Mouse (Mus musculus) kidney, adult 2 months (tissue): ENCODE measurements around the gene Slc39a10. TPM values are rescaled to one million over a fixed set of nuclear protein-coding genes. Genes with fewer than 3 reads are reported as not detected.
"Not testable (repeated sequence)": the region's sequence is repeated elsewhere in the genome, so short reads cannot be mapped to it uniquely, and the experiment has no call there.

Source experiments
- DNase-seq: peaks from one replicate; pipeline ENCODE4 v3.0.0; 2021
- H3K27ac ChIP-seq: fragments of 200-500 bp; 2 replicates; pipeline ENCODE4 v1.5.1; 2012; ENCODE audit warnings: low read depth, low read length, control low read depth, inconsistent platforms; ENCODE audit not compliant: insufficient read depth
- H3K27me3 ChIP-seq: fragments of 200-500 bp; replicated peaks from 2 replicates; pipeline ENCODE4 v1.6.1; 2012; ENCODE audit warnings: mild to moderate bottlenecking, moderate library complexity, low read length, inconsistent platforms; ENCODE audit not compliant: control insufficient read depth, insufficient read depth
- H3K36me3 ChIP-seq: fragments of 200-500 bp; 2 replicates; pipeline ENCODE4 v1.6.1; 2012; ENCODE audit warnings: mild to moderate bottlenecking, moderate library complexity, low read length, inconsistent platforms; ENCODE audit not compliant: control insufficient read depth, insufficient read depth
- H3K4me1 ChIP-seq: fragments of 200-500 bp; 2 replicates; pipeline ENCODE4 v1.6.1; 2011; ENCODE audit warnings: low read length; ENCODE audit not compliant: control insufficient read depth, insufficient read depth
- H3K4me3 ChIP-seq: fragments of 200-500 bp; 2 replicates; pipeline ENCODE4 v1.5.1; 2011; ENCODE audit warnings: mild to moderate bottlenecking, low read depth, low read length, control low read depth; ENCODE audit not compliant: insufficient read depth
- CTCF ChIP-seq: fragments of 200-500 bp; conservative IDR thresholded peaks from 2 replicates; pipeline ENCODE4 v1.5.1; 2011; ENCODE audit warnings: low read depth, mild to moderate bottlenecking, control low read depth, low read length, moderate library complexity, mixed read lengths; ENCODE audit not compliant: insufficient read depth, insufficient read length
- POLR2A ChIP-seq: fragments of 200-500 bp; IDR thresholded peaks from one replicate; pipeline ENCODE4 v1.6.1; 2011; ENCODE audit warnings: low read depth, low read length, control low read depth
- WGBS: fragments of 180-500 bp; shearing (Covaris S2); methylation state at CpG from one replicate; pipeline ENCODE4 v1.1.7; 2018; 5-methylcytosine and 5-hydroxymethylcytosine counted together
- polyA plus RNA-seq: library from polyadenylated mRNA; depleted of rRNA; stranded (reverse); fragments of >200 nt; gene quantifications from 2 replicates; pipeline ENCODE4 v1.2.3, GENCODE M21; 2012

Slc39a10 gene
- polyA plus RNA-seq, 1 experiment: 8.1 TPM

DNA sequence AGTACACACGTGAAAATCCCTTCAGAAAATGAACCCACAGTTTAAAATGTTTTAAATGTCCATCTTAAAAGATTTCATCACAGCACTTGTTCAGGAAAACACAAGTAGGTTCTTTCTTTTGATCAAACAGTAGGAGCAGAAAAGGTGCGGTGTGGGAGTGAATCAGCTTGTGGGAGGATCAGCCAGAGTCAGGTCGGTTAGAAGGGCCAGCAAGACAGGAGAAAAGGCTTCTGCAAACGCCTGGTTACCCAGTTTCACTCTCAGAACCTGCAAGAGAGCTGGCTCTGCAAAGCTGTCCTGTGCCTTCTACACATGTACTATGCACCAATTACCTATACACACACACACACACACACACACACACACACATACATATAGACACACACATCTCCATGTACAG lies 49.2 kb downstream of the Slc39a10 start:
- Histone ChIP-seq H3K4me3 (no peak overlapping the region), H3K27me3 (no peaks in the 10 kb centered on the region), H3K36me3 (no peaks in the 10 kb centered on the region), H3K27ac (no peak overlapping the region), H3K4me1 (no peaks in the 10 kb centered on the region)
- TF ChIP-seq POLR2A: no peak
- no peak for TF ChIP-seq CTCF
- no peak for DNase-seq
- 60% methylated on average over 4 of the region's 4 CpGs for WGBS

DNA sequence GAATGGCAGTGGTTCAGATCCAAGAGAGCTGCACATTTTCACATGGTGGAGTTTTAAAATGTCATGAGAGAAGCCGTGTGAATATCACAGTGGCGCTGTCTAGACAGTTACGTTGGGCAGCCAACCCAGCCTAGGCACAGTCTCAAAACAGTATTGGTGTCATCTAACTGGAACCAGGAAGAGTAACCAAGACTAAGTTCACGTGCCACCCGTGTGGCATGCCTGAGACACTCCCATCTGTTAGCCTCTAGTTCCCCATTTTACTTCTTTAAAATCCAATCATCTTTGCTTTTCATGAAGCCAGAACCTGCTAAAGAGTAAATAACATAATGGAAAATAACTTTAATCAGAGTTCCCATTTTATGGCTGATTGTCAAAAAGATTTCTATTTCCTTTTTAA lies 60.7 kb downstream of the Slc39a10 start:
- Histone ChIP-seq H3K4me1 (no peaks in the 10 kb centered on the region), H3K4me3 (no peak overlapping the region), H3K27me3 (no peaks in the 10 kb centered on the region), H3K27ac (no peak overlapping the region), H3K36me3 (no peaks in the 10 kb centered on the region; the same call in 1 of the 2 replicates)
- no peak for DNase-seq
- WGBS: 95% methylated on average over 5 of the region's 5 CpGs
- TF ChIP-seq POLR2A (no peak), CTCF (no peak)

DNA sequence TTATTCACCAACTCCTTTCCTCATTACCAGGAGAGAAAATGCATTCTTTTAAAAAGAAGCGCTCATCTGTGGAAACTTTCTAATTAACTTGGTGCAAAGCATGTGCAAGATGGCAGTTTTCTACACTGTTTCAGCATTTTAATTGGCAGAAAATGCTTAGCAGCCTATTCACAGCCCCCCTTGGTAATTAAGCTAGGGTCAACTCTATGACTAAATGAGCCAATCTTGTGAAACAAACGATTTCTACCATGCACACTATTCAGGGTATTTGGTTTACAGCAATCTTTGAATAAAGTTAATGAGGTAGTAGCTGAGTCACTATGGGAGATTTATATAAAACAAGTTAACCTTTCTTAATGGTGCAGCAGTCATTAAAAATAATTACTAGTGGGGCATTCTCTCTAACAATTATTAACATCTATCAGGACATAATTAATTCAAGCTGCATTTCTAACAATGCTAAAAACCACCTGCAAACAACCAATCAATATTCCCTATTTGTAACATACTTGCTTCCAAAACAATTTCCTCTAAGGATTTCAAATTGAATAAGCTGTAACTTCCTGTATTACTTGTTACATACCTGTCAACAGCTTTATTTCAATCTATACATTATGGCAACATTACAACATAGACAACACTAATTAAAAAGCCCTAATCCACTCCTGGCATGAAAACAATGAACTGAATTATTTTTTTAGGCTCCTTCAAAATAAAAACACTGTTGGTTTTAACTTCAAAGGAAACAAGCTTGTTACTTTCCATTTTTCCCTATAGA lies 62.4 kb downstream of the Slc39a10 start:
- H3K4me3 ChIP-seq: no peak overlapping the region
- WGBS: 31% methylated on average over 2 of the region's 2 CpGs
- H3K36me3 ChIP-seq: no peaks in the 10 kb centered on the region; the same call in 1 of the 2 replicates
- no peak overlapping the region for H3K27ac ChIP-seq
- no peaks in the 10 kb centered on the region for H3K27me3 ChIP-seq
- peak; percentile 42 for DNase-seq
- no peak for TF ChIP-seq CTCF
- TF ChIP-seq POLR2A: no peak
- no peaks in the 10 kb centered on the region for H3K4me1 ChIP-seq

DNA sequence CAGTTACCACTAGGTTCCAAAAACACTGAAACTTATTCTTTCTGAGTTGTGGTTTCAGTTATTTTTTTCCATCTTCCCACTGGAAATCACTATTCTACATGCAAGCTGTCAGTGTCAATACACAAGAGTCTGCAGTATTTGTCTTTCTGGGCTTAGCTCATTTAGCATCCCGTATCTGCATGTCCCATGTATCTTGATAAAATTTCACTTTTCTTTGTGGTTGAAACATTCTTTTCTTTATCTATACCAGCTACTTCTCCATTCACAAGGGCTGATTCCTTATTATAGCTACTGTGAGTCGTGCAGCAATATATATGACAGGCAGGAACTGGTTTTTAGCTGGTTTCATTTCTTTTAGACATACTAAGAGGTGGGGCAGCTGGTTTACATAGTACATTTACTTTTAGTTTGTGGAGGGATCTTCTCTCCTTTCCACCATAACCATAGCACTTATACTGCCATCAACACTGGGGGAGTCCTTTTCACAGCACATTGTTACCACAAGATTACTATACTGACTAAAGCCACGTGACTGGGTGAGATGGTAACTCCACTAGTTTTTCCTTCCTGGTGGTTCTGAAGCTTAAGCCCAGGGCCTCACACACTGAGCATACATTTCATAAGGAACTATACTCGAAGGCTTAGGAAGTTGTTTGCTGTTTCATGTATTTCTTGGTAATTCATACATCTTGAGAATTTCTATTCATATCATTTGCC lies 70.2 kb downstream of the Slc39a10 start:
- DNase-seq: no peak
- H3K27me3 ChIP-seq: no peaks in the 10 kb centered on the region
- WGBS: 89% methylated on average over 4 of the region's 4 CpGs
- H3K4me3 ChIP-seq: no peak overlapping the region
- H3K36me3 ChIP-seq: no peaks in the 10 kb centered on the region; the same call in 1 of the 2 replicates
- H3K4me1 ChIP-seq: no peaks in the 10 kb centered on the region
- H3K27ac ChIP-seq: no peak overlapping the region
- no peak for TF ChIP-seq CTCF
- TF ChIP-seq POLR2A: no peak

DNA sequence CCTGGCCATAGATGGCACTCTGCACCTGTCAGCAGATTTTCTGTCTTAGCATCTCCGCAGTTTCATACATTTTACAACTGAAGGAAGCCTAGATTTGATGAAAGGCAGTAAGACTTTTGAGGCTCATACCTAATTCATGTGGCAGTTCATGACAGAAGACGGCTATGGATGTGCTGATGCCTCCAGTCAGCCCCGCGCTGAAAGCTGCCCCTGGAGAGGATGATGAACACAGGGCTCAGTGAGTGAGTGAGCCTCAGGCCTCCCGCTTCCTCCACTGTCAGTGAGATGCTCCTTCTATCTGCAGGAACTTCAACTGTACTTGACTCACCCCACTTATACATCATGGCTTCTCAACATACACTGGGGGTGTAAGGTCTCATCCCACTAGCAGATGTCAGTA lies 74.7 kb downstream of the Slc39a10 start:
- 97% methylated on average over 5 of the region's 5 CpGs for WGBS
- H3K36me3 ChIP-seq: no peaks in the 10 kb centered on the region
- no peaks in the 10 kb centered on the region for H3K4me1 ChIP-seq
- no peaks in the 10 kb centered on the region for H3K27me3 ChIP-seq
- no peak overlapping the region for H3K4me3 ChIP-seq
- H3K27ac ChIP-seq: no peak overlapping the region
- no peak for TF ChIP-seq POLR2A
- no peak for TF ChIP-seq CTCF
- DNase-seq: no peak

DNA sequence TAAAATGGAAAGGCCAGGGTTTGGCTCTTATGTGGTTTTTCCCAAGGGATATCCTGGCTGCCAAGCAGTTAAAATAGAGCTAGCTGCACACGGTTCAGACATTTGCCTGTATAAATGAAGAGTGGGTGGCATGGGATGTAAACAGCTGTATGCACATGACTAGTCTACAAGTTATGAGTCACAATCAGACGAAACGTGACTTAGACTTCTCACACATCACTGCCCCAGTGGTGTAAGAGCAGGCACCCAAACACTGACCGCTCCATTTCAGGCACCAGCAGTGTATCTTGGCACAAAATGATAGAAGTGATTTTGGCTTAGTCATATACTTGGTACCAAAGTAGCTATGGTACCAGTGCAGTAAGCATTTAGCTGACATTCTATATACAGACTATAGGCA lies 84.0 kb downstream of the Slc39a10 start:
- H3K4me3 ChIP-seq, H3K27ac ChIP-seq: not testable (repeated sequence)
- WGBS: 80% methylated on average over 4 of the region's 4 CpGs

DNA sequence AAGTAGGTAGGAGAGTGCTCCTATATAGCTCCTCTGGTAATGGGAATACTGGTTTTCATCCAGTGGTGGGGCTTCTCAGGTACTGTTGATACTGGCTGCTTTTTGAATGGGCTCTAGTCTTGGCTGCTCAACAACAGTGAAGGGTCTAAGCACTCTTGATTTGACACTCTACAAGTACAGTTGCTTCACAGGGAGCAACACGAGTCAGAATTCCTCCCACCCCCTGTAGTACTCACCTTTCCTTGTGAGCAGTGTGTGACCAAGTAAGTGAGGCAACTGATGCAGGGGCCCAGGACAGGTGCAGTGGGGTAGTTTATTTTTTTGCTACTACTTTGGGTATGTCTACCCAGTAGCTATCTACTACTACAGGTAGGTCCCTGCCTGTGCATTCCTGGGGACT lies 87.6 kb downstream of the Slc39a10 start:
- Histone ChIP-seq H3K27me3 (no peaks in the 10 kb centered on the region), H3K4me3 (no peak overlapping the region), H3K36me3 (peaks cover 1% of the 10 kb centered on the region; the same call in 1 of the 2 replicates), H3K27ac (no peak overlapping the region), H3K4me1 (no peaks in the 10 kb centered on the region)
- 84% methylated on average over 1 of the region's 1 CpGs for WGBS
- DNase-seq: no peak
- TF ChIP-seq POLR2A: no peak
- no peak for TF ChIP-seq CTCF

More for the DNA sequence above, 84.0 kb downstream of the Slc39a10 start:
- not testable (repeated sequence) for DNase-seq, H3K27me3 ChIP-seq, H3K36me3 ChIP-seq, H3K4me1 ChIP-seq

DNA sequence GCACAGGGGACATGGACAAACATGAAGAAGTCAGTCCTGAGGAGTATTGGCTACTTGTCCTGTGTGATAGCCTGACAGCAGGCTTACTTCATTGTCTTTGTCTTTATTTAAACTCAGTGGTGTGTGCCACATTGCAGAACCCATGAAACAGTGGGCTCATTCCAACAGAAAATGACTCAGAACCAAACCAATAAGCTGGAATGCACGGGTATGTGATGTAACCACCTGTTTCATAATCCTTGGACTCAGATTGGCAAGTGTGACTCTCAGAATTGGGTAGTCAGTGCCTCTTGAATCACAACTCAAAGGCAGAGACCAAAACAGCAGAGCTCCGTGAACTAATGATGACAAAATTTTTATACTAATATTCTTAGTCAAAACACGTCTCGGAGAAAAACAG lies 110.4 kb downstream of the Slc39a10 start:
- H3K27ac ChIP-seq, DNase-seq, H3K4me3 ChIP-seq, H3K4me1 ChIP-seq, H3K36me3 ChIP-seq, H3K27me3 ChIP-seq: not testable (repeated sequence)
- 80% methylated on average over 4 of the region's 4 CpGs for WGBS

DNA sequence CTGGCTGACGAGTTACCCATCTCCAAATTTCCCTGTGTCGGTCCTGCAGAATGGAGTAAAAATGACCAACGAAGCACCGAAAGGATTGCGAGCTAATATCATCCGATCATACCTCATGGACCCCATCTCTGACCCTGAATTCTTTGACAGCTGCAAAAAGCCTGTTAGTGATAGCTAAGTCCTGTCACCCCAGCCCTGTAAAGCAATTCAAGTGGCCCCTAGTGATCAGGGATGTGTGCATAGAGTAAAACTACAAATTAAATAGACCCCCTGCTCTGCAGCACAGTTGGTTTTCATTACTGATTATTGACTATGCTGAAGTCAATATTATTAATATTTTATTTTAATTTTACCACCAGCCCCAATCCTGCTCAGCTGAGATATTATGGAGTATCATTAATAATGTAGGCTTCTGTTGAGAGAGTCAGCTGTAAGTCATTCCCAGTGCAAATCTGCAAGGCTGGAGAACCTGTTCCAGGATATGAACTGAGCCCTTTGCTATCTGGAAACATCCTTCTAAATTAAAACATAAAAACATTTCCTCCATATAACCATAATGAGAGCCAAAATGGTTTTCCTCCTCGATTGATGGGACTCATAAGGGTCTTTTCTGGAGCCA lies 122.5 kb downstream of the Slc39a10 start:
- not testable (repeated sequence) for DNase-seq, H3K4me1 ChIP-seq, H3K4me3 ChIP-seq, H3K36me3 ChIP-seq, H3K27me3 ChIP-seq, H3K27ac ChIP-seq
- 87% methylated on average over 7 of the region's 7 CpGs for WGBS

DNA sequence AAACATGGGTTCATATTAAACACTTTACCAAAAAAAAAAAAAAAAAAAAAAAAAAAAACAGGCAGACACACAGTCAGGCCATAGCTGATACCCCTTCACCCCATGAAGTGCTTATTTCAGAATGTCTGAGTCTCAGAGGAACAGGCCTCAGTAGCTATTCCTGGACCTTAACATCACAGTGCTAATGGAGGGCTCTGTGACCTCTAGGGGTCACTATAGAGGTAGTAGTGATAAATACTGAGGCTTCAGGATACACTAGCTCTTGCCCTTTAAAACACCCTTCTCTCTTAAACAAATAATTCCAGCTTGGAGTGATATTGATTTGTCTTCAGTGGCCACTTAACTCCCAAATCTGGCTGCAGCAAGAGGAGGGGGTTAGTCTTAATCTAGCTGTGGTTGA lies 123.3 kb downstream of the Slc39a10 start:
- H3K4me1 ChIP-seq, H3K36me3 ChIP-seq, DNase-seq, H3K4me3 ChIP-seq, H3K27me3 ChIP-seq, H3K27ac ChIP-seq: not testable (repeated sequence)
